Mouse (Mus musculus): Measurements from ENCODE around the gene Adsl. TPM values are rescaled to one million over a fixed set of nuclear protein-coding genes. Genes with fewer than 3 reads are reported as not detected.
"Not testable (repeated sequence)": the region's sequence is repeated elsewhere in the genome, so short reads cannot be mapped to it uniquely, and the experiment has no call there.

The Adsl gene
- 100 to 1,000 TPM; 142 to 167 (median 153) TPM for total RNA-seq (2022)

DNA sequence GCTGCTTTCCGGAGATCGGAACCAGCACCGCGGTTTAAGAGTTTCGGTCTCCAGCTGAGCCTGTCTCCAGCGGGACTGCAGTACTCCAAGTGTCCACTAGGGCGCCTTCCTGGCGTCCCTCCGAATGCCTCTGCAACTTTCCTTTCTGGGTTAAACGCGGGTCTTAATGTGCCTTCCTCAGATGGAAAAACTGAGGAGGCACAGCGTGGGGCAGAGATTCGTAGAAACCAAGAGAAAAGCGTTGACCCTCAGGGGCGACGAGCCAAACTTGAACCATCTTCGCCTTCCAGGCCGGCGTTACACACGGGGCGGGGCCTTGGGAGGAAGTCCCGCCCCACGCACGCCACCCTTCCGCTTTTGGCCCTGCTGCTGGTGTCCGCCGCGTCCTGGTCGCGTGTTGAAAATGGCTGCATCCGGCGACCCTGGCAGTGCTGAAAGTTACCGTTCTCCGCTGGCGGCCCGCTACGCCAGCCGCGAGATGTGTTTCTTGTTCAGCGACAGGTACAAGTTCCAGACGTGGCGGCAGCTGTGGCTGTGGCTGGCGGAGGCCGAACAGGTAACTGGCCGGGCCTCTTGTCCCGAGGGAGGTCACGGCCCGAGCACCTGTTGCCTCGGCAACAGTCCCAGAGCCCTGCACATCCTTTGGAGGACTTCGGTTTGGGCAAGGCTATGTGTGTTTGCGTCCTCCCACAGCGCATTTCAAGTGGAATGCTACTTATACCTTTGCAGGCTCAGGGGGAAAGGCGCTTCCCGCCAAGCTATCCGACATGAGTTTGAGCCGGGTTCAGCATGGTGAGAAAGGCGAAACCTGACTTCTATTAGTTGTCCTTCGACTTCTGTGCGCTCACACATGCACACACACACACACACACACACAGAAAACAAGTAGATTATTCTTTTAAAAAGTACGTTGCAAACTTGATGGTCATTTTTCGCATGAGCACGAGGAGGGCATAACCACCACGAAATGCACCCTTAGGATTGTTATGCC is at the start of gene Adsl:
TSS of gene Adsl (plus strand) at position 346 of the 991 bp plus-strand sequence.
- peak; percentile 80 to 86 for DNase-seq (ENCODE audit: low spot score in 2 of 2)

DNA sequence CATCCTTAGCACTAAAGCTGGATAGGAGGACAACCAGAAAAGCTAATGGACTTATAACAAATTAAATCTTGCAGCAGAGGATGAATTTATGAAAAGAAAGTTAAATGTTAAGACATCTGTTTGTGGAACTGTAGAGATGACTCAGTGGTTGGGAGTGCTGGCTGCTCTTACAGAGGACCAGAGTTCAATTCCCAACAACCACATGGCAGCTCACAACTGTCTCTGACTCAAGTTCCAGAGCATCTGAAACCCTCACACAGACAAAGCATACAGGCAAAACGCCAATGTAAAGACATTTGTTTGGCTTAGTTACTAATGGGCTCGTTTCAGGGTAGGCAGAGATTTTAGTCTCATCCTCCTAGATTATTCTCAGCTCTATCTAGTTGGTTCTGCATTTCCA is 48.5 kb upstream of the Adsl start:
- DNase-seq (ENCODE audit: low spot score in 2 of 2): no peak

DNA sequence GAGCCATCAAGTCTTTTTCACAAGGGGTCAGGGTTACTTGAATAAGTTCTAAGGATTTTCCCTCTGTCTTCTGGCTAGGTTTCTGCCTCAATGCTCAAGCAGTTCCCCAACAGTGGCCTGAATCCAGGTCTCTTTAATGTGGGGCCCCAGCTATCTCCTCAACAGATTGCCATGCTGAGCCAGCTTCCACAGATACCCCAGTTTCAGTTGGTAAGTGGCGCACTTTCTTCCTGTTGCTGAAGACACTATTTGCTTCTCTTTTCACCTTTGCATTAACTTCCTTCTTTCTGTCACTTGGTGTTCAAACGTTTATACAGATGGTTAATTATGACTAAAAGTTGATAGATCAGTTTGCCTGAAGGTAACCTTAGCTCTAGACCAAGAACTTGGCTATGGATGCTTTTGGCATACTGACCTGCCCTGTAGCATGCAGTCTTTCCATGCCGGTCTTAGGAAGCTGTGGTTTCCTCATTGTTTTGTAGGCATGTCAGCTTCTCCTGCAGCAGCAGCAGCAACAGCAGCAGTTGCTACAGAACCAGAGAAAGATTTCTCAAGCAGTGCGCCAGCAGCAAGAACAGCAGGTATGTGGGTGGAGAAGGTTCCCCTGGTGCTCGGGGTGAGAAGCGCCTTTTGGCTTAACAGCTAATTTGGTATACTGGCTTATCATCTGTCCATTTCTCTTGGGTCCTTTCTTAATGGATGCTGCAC is 46.3 kb upstream of the Adsl start:
- DNase-seq (ENCODE audit: low spot score in 2 of 2): no peak

DNA sequence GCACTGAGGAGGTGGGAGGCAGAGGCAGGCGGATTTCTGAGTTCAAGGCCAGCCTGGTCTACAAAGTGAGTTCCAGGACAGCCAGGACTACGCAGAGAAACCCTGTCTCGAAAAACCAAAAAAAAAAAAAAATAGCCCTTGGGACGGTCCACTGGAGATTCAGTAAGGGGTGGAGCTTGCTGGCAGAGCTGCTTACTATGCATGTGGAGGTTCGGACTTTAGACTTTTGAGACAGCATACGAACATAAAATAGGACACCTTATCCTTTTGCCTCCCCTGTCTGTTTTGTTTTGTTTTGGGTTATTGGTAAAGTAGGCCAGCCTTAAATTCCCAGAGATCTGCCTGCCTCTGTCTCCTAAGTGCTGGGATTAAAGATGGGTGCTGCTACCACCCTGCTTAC is 43.5 kb upstream of the Adsl start:
- not testable (repeated sequence) for DNase-seq (ENCODE audit: low spot score in 2 of 2)

DNA sequence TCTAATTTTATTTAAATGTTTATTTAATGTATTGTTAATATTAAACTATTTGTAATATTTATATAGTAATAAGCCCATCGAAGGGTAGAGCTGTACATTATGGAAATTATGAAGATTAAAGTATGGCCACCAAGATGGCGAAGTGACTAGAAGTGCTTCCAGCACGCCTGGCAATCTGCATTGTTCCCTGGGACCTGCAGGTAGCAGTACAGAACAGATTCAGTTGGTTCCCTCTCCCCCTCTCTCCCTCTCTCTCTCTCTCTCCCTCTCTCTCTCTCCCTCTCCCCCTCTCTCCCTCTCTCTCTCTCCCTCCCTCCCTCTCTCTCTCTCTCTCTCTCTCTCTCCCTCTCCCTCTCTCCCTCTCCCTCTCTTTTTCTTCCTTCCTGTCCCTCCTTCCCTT is 38.1 kb upstream of the Adsl start:
- DNase-seq (ENCODE audit: low spot score in 2 of 2): no peak

DNA sequence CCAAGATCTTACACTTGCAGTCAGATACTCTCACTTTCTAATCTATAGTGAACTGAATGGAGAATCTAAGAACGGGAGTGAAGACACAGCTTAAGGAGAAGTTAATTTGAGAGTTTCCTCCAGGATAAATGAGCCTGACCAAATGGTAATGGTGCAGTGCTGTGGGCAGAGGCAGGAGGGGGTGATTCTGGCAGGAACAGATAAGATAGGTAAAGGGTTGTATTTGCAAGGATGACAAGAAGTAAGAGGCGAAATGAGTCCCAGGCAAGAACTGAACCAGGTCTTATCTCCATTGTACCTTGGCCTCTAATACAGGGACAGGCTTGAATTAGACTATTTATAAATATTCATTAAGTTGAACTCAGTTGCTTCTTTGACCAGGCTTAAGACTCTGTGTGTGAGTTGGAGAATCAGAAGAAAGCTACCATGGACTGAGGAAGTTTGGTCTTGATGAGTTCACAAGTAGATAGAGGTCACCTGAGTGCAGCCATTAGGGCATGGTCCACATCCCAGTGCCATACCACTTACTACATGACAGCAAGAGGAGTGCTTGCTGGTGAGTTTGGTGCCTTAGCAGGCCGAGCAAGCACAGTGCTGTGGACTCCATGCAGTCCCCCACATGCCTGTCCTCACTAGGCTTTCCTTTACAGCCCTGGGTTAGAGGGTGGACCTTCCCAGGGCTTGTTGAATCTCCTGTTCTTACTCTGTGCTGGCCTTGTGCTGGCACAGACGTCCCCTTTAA is 37.3 kb upstream of the Adsl start:
- no peak for DNase-seq (ENCODE audit: low spot score in 2 of 2)

DNA sequence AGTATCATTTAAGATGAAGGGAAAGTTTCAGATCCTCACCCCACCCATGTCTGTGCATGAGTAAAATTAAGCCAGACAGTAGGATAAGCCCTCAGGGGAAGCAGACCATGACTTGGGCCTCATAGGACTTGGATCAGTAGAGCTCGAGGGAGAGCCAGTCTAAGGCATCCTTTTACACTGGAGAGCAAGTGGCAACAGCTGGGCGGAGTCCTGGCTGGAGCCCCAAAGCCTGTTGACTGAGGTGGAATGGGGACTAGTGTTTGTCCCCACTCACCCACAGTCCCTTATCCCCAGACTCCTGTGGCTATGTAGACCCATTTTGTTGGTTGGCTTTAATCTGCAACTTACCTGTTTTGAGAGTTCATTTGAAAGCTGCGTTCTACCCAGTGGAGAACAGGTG is 36.1 kb upstream of the Adsl start:
- DNase-seq (ENCODE audit: low spot score in 2 of 2): no peak

DNA sequence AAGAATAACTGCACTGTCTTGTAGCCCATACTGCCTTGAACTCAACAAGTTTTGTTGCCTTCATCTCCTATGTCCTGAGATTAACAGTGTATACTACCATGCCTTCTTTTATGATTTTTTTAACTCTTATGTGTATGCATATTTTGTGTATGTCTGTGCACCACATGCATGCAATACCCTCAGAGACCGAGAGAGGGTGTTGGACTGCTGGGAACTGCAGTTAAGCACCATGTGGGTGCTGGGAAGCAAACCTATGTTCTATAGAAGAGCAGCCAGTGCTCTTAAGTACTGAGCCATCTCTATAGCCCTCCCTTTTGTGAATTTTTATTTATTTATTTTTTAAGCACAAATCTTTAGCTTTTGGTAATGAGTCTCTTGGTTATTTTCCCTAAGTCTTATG is 34.5 kb upstream of the Adsl start:
- no peak for DNase-seq (ENCODE audit: low spot score in 2 of 2)

DNA sequence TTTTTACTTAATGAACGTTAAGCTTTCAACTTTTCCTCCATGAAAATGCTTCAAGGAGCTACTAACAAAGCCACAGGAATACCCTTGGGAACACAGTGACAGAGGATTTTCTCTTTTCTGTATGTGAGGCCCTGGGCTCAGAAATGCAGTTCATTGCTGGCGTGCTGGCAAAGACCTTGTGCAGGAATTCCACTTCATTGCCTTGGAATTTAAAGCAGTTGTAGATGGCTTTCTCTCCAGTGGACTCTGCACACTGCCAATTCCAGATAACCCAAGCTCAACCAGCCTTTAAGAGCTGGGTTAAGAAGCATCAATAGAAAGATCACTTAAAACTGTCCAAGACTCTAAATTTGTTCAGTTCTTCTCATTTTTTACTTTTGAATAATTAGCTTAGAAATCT is 32.4 kb upstream of the Adsl start:
- no peak for DNase-seq (ENCODE audit: low spot score in 2 of 2)

DNA sequence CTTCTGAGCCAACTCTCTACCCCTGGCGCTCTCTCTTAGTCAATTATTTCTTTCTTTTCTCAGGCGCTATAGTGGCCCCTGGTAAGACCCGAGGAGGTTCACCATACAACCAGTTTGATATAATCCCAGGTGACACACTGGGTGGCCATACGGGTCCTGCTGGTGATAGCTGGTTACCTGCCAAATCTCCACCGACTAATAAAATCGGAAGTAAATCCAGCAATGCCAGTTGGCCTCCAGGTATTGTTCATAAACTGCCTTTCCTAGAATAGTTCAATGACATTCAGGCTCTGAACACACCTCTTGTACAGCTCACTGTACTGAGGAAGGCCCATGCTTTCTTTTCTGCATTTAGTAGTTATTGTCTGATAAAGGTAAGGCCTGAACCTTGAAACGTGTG is 31.7 kb upstream of the Adsl start:
- DNase-seq (ENCODE audit: low spot score in 2 of 2): no peak

DNA sequence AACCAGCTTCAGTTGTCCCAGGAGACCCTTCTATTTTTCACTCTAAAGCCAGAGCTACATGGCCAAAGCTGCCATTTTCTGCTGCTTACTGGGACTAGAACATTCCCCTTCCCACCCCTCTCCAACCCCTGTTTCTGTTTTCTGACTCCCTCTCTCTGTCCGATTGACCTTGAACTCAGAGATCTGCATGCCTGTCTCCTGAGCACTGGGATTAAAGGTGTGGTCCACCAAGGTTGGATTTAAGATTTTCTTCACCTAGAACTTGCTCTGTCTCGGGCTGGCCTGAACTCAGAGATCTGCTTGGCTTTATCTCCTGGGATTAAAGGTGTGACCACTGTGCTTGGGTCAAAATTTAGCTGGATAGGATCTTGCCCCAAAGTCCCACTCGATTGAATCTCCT is 27.9 kb upstream of the Adsl start:
- DNase-seq (ENCODE audit: low spot score in 2 of 2): no peak

DNA sequence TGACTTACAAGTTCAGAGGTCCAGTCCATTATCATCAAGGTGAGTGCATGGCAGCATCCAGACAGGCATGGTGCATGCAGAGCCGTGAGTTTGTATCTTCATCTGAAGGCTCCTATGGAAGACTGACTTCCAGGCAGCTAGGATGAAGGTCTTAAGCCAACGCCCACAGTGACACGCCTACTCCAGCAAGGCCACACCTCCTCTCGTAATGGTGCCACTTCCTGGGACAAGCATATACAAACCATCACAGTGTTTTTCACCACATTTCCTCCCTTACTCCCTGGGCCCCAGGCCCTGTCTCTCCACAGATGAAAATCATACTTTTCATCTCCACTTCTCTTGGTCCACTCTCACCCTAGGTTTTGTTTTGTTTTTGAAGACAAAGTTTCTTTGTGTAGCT is 26.5 kb upstream of the Adsl start:
- DNase-seq (ENCODE audit: low spot score in 2 of 2): no peak

DNA sequence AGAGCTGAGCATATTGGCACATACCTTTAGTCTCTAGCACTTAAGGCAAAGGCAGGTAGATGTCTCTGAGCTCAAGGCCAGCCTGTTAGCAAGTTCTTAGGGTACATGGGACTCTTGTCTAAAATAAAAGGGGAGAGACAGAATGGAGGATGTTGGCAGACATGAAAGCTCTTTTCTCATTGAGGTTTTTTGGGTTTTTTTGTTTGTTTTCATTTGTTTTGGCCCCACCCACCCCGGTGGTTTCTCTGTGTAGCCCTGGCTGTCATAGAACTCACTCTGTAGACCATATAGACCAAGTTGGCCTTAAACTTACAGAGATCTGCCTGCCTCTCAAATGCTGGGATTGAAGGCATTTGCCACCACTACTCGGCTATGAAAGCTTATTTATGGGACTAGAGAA is 24.1 kb upstream of the Adsl start:
- DNase-seq (ENCODE audit: low spot score in 2 of 2): no peak

DNA sequence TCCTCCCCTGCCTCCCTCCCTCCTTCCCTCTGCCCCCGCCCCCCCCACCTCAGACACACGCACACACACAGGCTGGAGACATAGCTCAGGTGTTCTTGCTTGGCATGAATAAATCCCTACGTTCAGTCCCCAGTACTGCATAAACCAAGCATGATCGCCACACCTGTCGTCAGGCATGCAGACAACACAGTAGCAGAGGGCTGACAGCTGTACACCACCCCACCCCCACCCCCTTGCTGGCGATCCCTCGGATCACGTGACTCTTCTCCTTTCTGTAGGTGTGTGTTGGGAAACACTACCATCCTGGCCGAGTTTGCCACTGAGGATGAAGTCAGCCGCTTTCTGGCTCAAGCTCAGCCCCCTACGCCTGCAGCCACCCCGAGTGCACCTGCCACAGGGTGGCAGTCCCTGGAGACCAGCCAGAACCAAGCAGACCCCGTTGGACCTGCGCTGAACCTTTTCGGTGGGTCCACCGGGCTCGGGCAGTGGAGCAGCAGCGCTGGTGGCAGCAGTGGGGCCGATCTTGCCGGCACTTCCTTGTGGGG is 19.4 kb upstream of the Adsl start:
- no peak for DNase-seq (ENCODE audit: low spot score in 2 of 2)

DNA sequence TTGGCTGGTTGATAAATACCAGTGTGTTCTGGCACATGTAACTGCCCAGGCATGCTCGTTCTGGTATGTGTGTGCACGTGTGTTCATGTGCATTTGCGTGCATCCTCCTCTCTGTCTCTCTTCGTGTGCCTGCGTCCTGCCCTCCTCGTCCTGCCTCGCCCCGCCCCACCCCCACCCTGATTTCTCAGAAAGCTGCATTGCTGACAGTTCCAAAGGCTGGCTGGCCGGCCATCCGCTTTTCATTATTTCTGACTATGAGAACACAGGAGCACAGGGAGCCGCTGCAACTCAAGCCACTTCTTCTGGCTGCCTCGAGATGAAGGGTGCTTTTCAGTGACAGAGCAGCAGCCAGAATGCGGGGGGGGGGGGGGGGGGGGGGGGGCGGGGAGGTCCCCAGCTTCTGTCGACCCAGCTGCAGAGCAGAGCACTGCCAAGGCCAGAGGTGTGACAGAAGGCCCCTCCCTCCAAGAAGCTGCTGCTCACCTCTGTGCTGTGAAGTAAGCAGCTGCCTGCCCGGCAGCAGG is 18.2 kb upstream of the Adsl start:
- no peak for DNase-seq (ENCODE audit: low spot score in 2 of 2)

DNA sequence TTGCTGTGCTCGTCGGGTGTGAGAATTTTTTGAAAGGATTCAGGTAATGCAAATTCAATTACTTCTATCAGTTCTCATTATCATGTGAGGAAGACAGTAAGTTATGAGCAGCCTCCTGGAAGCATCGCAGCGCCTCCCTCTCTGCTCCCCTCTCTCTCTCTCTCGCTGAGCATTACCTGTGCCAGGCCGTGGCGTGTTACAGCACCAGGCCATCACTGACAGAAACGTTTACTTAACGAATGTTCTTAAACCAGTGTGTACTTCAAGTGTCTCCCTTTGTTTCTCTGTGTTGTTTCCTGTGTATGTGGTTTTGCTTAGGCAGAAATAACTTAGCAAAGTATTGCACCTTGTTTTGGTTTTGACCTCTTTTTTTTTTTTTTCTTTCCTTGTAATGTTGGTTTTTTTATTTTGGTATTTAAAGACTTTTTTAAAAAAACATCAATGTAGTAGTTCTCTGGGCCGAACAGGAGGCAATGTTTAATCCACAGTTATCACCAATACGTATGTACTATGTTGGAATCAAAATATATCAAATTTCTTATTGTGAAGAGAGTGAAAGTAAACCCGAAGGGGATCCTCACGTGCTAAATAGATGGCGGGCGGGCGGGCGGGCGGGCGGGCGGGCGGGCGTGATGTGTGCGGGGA is 17.5 kb upstream of the Adsl start:
- not testable (repeated sequence) for DNase-seq (ENCODE audit: low spot score in 2 of 2)

DNA sequence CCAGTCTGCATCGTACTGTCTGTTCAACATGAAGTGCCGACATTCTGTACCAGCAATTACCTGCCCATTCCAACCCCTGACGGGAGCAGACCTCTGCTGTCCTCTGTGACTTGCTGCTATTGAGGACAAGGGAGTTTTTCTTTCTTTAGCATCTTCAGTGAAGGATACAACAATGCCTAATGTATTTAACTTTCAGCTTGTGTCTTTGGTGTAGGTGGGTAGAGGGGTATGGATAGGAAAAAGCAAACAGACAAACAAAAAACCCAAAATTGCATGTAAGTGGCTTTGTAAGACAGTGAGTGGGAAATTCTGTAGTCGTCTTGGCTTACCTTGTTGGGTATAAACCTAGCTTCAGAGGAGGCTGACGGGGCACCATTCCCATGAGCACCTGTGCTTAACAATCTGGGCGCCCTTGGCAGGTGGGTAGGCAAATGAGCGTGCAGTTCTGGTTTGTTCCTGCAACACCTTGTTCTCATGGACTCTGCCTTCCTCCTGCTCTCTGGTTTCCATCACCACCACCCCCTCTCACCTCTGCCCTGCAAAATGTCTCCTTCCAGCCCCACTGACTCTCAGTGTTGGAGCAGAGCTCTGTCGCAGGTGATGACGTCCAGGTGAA is 16.8 kb upstream of the Adsl start:
- no peak for DNase-seq (ENCODE audit: low spot score in 2 of 2)

DNA sequence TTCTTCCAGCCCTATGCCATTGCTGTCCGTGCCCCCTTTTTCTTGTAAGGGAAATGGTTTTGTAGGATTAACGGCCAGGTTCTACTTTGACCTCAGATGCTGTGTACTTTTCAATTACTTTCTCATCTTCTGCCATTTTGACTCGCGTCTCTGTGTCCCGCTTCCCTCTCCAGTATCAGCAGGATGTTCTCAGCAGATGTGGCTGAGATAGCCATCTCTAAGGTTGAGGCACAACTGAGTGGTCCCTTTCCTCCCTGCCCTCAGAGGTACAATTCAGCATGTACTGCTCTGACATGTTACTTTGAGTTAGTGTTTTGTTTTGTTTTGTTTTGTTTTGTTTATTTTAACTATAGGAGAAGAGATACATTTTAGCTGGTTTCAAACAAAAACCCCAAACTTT is 13.4 kb upstream of the Adsl start:
- DNase-seq (ENCODE audit: low spot score in 2 of 2): no peak

DNA sequence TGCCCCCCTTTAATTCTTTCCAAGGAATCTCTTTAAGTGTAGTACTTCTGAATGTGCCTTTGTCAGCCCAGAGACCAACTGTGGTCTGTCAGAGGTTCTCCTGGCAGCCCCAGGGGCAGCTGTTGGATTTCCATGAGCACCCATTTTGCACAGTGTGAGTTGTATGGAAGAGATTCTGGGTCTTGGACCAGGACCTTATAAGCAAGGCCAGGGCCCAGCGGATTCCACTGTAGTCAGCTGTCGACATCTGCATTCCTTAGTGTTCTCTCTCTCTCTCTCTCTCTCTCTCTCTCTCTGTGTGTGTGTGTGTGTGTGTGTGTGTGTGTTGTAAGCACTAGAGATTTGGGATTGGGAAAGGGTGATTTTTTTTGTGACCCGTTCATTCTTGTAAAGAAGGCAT is 11.6 kb upstream of the Adsl start:
- no peak for DNase-seq (ENCODE audit: low spot score in 2 of 2)

DNA sequence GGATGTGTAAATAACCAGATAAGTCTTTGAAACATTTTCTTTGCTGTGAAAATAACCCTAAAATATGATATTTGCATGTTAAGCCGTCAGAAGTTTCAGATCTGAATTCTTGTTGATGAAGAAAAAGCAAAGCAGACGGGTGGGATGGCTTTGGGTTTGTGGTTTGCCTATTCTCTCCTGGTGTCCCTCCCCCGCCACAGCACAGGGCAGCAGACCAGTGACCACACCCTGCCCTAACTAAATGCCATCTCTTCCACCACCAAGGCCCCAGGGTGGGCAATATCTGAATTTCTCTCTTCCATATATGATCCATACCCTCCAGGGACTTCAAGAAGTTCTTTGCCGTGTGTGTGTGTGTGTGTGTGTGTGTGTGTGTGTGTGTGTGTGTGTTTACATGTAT is 9.7 kb upstream of the Adsl start:
- DNase-seq (ENCODE audit: low spot score in 2 of 2): no peak

DNA sequence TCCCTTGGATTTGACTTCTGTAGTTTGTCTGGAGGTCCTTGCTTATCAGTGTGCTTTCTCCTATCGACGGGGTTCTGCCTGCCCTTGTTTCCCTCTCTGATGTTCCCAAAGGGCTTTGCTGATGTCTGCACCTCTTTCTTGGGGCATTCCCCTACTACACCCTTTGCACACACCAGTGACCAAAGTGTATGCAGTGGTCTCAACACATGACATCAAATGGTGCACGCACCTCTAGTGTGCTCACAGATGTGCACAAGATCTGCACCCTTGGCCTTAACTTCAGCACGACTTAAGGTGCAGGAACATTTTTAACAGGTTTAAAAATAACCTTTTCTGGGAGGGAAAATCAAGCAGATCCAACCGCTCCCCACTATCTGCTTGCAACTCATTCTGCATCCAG is 8.9 kb upstream of the Adsl start:
- no peak for DNase-seq (ENCODE audit: low spot score in 2 of 2)
